Mouse (Mus musculus) midbrain, embryonic 15.5 days (tissue): ENCODE measurements around the gene Tmeff2. TPM values are rescaled to one million over a fixed set of nuclear protein-coding genes. Genes with fewer than 3 reads are reported as not detected.

Experiments used
- ATAC-seq: fragments of 200-750 bp; cut with Nextera tagmentation; replicated peaks from 2 replicates; pipeline ENCODE4 v1.8.0; 2017; ENCODE audit warnings: moderate TSS enrichment
- H3K27ac ChIP-seq: fragments of 300-500 bp; sonication (generic); 2 replicates; pipeline ENCODE4 v1.5.1; 2015; ENCODE audit warnings: mild to moderate bottlenecking, inconsistent platforms
- H3K27me3 ChIP-seq: fragments of 300-500 bp; sonication (generic); replicated peaks from 2 replicates; pipeline ENCODE4 v1.6.1; 2015; ENCODE audit warnings: inconsistent platforms
- H3K36me3 ChIP-seq: fragments of 300-500 bp; sonication (generic); replicated peaks from 2 replicates; pipeline ENCODE4 v1.6.1; 2015; ENCODE audit warnings: inconsistent platforms
- H3K4me1 ChIP-seq: fragments of 300-500 bp; sonication (generic); 2 replicates; pipeline ENCODE4 v1.6.1; 2015; ENCODE audit warnings: inconsistent platforms
- H3K4me2 ChIP-seq: fragments of 300-500 bp; sonication (generic); 2 replicates; pipeline ENCODE4 v1.6.1; 2015; ENCODE audit warnings: inconsistent platforms, mild to moderate bottlenecking, moderate library complexity
- H3K4me3 ChIP-seq: fragments of 300-500 bp; sonication (generic); 2 replicates; pipeline ENCODE4 v1.5.1; 2015; ENCODE audit warnings: mild to moderate bottlenecking, inconsistent platforms
- H3K9ac ChIP-seq: fragments of 300-500 bp; sonication (generic); 2 replicates; pipeline ENCODE4 v1.6.1; 2015; ENCODE audit warnings: mild to moderate bottlenecking, inconsistent platforms
- H3K9me3 ChIP-seq: fragments of 300-500 bp; sonication (generic); 2 replicates; pipeline ENCODE4 v1.6.1; 2016; ENCODE audit warnings: inconsistent platforms
- WGBS: fragments of 180-500 bp; shearing (Covaris S2); methylation state at CpG from one replicate; pipeline ENCODE4 v1.1.7; 2015; ENCODE audit warnings: mixed read lengths; 5-methylcytosine and 5-hydroxymethylcytosine counted together
- polyA plus RNA-seq: library from polyadenylated mRNA; unstranded; fragments of >200 nt; fragmentation: Nextera tagmentation; extraction: Ambion mirVana; gene quantifications from 2 replicates; pipeline ENCODE4 v1.2.1, GENCODE M21; 2015

Tmeff2 gene
- polyA plus RNA-seq, 1 experiment from 2014 or later: 78.6 TPM

GRCm38 (mm10) chr1:50940131-50941039 is 39.9 kb downstream of the Tmeff2 start:
- H3K9me3 ChIP-seq: no peaks in the 10 kb centered on the region
- no peaks in the 10 kb centered on the region for H3K36me3 ChIP-seq
- H3K4me2 ChIP-seq: no peak overlapping the region
- no peak overlapping the region for H3K9ac ChIP-seq
- no peak overlapping the region for H3K4me3 ChIP-seq
- no peak for ATAC-seq
- no peaks in the 10 kb centered on the region for H3K27me3 ChIP-seq
- 0 out of 2 replicates have a peak, but pooled peaks cover 2% of the 10 kb centered on the region for H3K4me1 ChIP-seq
- H3K27ac ChIP-seq: no peak overlapping the region
- WGBS: 82% methylated on average over 7 of the region's 7 CpGs

- Histone ChIP-seq H3K4me2 (no peak overlapping the region), H3K9ac (no peak overlapping the region), H3K9me3 (no peaks in the 10 kb centered on the region), H3K4me3 (no peak overlapping the region), H3K27me3 (no peaks in the 10 kb centered on the region), H3K27ac (no peak overlapping the region), H3K36me3 (no peaks in the 10 kb centered on the region), H3K4me1 (no peaks in the 10 kb centered on the region)
- ATAC-seq: no peak
- 65% methylated on average over 1 of the region's 1 CpGs for WGBS
These were observed 48.1 kb downstream of the Tmeff2 start for GRCm38 (mm10) chr1:50948575-50948974.

GRCm38 (mm10) chr1:50958844-50959243 is 58.4 kb downstream of the Tmeff2 start:
- Histone ChIP-seq H3K4me1 (peaks cover 2% of the 10 kb centered on the region; the same call in 1 of the 2 replicates), H3K36me3 (no peaks in the 10 kb centered on the region), H3K9ac (no peak overlapping the region), H3K9me3 (no peaks in the 10 kb centered on the region), H3K27ac (no peak overlapping the region), H3K27me3 (no peaks in the 10 kb centered on the region), H3K4me3 (no peak overlapping the region), H3K4me2 (no peak overlapping the region)
- ATAC-seq: no peak
- WGBS: 93% methylated on average over 1 of the region's 1 CpGs

- H3K4me3 ChIP-seq: no peak overlapping the region
- no peak overlapping the region for H3K27ac ChIP-seq
- no peak; the same call in 1 of the 2 replicates for ATAC-seq
- H3K4me1 ChIP-seq: peaks cover 2% of the 10 kb centered on the region; the same call in 1 of the 2 replicates
- H3K9ac ChIP-seq: no peak overlapping the region
- H3K27me3 ChIP-seq: no peaks in the 10 kb centered on the region
- H3K9me3 ChIP-seq: no peaks in the 10 kb centered on the region
- WGBS: 35% methylated on average over 5 of the region's 5 CpGs
- no peaks in the 10 kb centered on the region for H3K36me3 ChIP-seq
- no peak overlapping the region for H3K4me2 ChIP-seq
These were observed 61.7 kb downstream of the Tmeff2 start for GRCm38 (mm10) chr1:50961954-50962648.

GRCm38 (mm10) chr1:50962649-50963000 is 62.2 kb downstream of the Tmeff2 start:
- 70% methylated on average over 4 of the region's 4 CpGs for WGBS

GRCm38 (mm10) chr1:50969685-50970084 is 69.2 kb downstream of the Tmeff2 start:
- Histone ChIP-seq H3K4me1 (no peaks in the 10 kb centered on the region), H3K36me3 (no peaks in the 10 kb centered on the region), H3K9me3 (no peaks in the 10 kb centered on the region), H3K4me3 (no peak overlapping the region), H3K27me3 (no peaks in the 10 kb centered on the region), H3K27ac (no peak overlapping the region), H3K4me2 (no peak overlapping the region), H3K9ac (no peak overlapping the region)
- WGBS: 81% methylated on average over 2 of the region's 2 CpGs
- ATAC-seq: no peak

More at GRCm38 (mm10) chr1:50962649-50963000, 62.2 kb downstream of the Tmeff2 start:
- Histone ChIP-seq H3K9me3 (no peaks in the 10 kb centered on the region), H3K27me3 (no peaks in the 10 kb centered on the region), H3K4me2 (no peak overlapping the region), H3K4me3 (no peak overlapping the region), H3K27ac (no peak overlapping the region), H3K4me1 (peaks cover 2% of the 10 kb centered on the region; the same call in 1 of the 2 replicates), H3K9ac (no peak overlapping the region), H3K36me3 (no peaks in the 10 kb centered on the region)
- no peak for ATAC-seq

GRCm38 (mm10) chr1:50970853-50971252 is 70.4 kb downstream of the Tmeff2 start:
- no peak overlapping the region for H3K27ac ChIP-seq
- H3K4me3 ChIP-seq: no peak overlapping the region
- H3K36me3 ChIP-seq: no peaks in the 10 kb centered on the region
- H3K9me3 ChIP-seq: no peaks in the 10 kb centered on the region
- WGBS: 89% methylated on average over 2 of the region's 2 CpGs
- H3K27me3 ChIP-seq: no peaks in the 10 kb centered on the region
- no peak overlapping the region for H3K4me2 ChIP-seq
- no peak for ATAC-seq
- no peak overlapping the region for H3K9ac ChIP-seq
- no peaks in the 10 kb centered on the region for H3K4me1 ChIP-seq

GRCm38 (mm10) chr1:50972509-50973436 is 72.3 kb downstream of the Tmeff2 start:
- H3K27ac ChIP-seq: no peak overlapping the region
- no peaks in the 10 kb centered on the region for H3K4me1 ChIP-seq
- no peak overlapping the region for H3K9ac ChIP-seq
- no peak overlapping the region for H3K4me2 ChIP-seq
- H3K4me3 ChIP-seq: no peak overlapping the region
- no peaks in the 10 kb centered on the region for H3K27me3 ChIP-seq
- no peak for ATAC-seq
- 81% methylated on average over 6 of the region's 6 CpGs for WGBS
- no peaks in the 10 kb centered on the region for H3K36me3 ChIP-seq
- H3K9me3 ChIP-seq: no peaks in the 10 kb centered on the region

GRCm38 (mm10) chr1:50979358-50980081 is 79.1 kb downstream of the Tmeff2 start:
- H3K9ac ChIP-seq: no peak overlapping the region

GRCm38 (mm10) chr1:50980591-50980990 is 80.1 kb downstream of the Tmeff2 start:
- Histone ChIP-seq H3K27me3 (no peaks in the 10 kb centered on the region), H3K9me3 (no peaks in the 10 kb centered on the region), H3K4me1 (0 out of 2 replicates have a peak, but pooled peaks cover 3% of the 10 kb centered on the region), H3K27ac (no peak overlapping the region), H3K4me2 (no peak overlapping the region), H3K36me3 (no peaks in the 10 kb centered on the region), H3K9ac (no peak overlapping the region), H3K4me3 (no peak overlapping the region)
- WGBS: 63% methylated on average over 4 of the region's 4 CpGs
- ATAC-seq: no peak

More at GRCm38 (mm10) chr1:50979358-50980081, 79.1 kb downstream of the Tmeff2 start:
- 73% methylated on average over 4 of the region's 4 CpGs for WGBS
- no peaks in the 10 kb centered on the region for H3K9me3 ChIP-seq
- H3K4me1 ChIP-seq: 0 out of 2 replicates have a peak, but pooled peaks cover 3% of the 10 kb centered on the region
- H3K4me2 ChIP-seq: no peak overlapping the region
- no peak for ATAC-seq
- no peaks in the 10 kb centered on the region for H3K36me3 ChIP-seq
- no peak overlapping the region for H3K4me3 ChIP-seq
- H3K27ac ChIP-seq: no peak overlapping the region
- no peaks in the 10 kb centered on the region for H3K27me3 ChIP-seq

GRCm38 (mm10) chr1:50981151-50981828 is 80.8 kb downstream of the Tmeff2 start:
- WGBS: 58% methylated on average over 7 of the region's 7 CpGs
- no peak overlapping the region for H3K27ac ChIP-seq
- H3K36me3 ChIP-seq: no peaks in the 10 kb centered on the region
- H3K27me3 ChIP-seq: no peaks in the 10 kb centered on the region
- no peaks in the 10 kb centered on the region for H3K9me3 ChIP-seq
- no peak; the same call in 1 of the 2 replicates for ATAC-seq
- no peak overlapping the region for H3K4me3 ChIP-seq
- H3K4me2 ChIP-seq: no peak overlapping the region
- 0 out of 2 replicates have a peak, but pooled peaks cover 3% of the 10 kb centered on the region for H3K4me1 ChIP-seq
- H3K9ac ChIP-seq: no peak overlapping the region
